Mouse (Mus musculus): ENCODE measurements around the gene Prkcg.

DNA sequence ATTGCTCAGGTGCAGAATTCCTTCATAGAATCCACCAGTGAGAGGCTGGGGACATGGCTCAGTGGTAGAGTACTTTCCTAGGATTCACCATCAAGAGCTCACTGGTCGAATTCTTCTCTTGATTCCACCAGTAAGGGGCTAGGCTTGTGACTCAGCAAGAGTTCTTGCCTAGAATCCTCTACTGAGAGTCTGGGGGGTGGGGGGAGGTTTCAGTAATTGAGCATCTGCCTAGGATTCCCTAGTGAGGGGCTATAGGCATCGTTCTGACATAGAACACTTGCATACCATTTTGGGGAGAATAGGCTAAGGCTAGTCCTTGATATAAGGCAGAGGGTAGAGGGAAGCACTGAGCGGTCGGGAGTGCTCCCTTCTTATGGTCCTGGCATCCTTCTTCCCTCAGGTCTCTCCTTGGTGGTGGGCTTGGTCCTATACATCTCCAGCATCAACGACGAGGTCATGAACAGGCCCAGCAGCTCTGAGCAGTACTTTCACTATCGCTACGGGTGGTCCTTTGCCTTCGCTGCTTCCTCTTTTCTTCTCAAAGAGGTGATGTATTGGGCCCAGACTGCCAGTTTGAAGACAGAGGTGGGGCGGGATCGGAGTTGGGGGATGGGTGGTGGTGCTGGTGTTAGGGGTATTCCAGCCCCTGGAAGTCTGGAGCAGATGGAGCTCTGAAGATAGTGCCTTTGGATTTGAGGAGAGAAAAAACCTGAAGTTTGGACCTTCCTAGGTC is 76.7 kb downstream of the Prkcg start:
- TF ChIP-seq CTCF (IDR thresholded peaks at IDR 0.05; ENCODE audit: low read depth), result no peak
- no peak for TF ChIP-seq EP300 (IDR thresholded peaks at IDR 0.05; ENCODE audit: low read depth)

Data from liver, postnatal 0 days (tissue).